Mouse (Mus musculus): ENCODE measurements around the gene Meis2. TPM values are rescaled to one million over a fixed set of nuclear protein-coding genes. Genes with fewer than 3 reads are reported as not detected.

The Meis2 gene
- polyA plus RNA-seq, 1 experiment = not detected

DNA sequence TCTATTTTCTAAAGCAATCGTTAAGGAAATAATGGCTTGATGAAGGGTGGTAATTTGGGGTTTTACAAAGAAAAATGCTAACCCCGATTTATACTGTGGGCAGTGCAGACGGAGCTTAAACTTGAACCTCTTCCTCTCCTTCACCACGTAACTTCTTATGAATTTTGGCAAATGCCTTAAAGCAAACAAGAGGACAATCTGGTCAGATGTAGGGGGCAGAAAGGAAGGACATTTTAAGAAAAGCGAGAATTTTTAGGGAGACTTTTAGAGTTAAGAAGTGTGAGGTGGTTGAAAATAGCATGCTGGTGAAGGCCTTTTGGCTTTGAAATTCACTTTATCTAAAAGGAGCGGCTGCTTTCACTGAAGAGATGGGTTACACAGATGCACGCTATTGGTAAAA, 3.3 kb upstream of the Meis2 start:
- no peak for TF ChIP-seq CTCF (IDR thresholded peaks at IDR 0.05; ENCODE audit: low read depth, low read length)
- no peak for TF ChIP-seq POLR2A (IDR thresholded peaks at IDR 0.05; ENCODE audit: borderline replicate concordance, low read depth, low read length)
- Histone ChIP-seq H3K4me1 (ENCODE audit: control insufficient read depth, insufficient read depth, low read length) (no peaks in the 10 kb centered on the region; the same call in 1 of the 2 replicates), H3K4me3 (ENCODE audit: insufficient read depth, low read length) (no peak overlapping the region), H3K27ac (ENCODE audit: insufficient read depth, low read depth, low read length) (no peak overlapping the region)

DNA sequence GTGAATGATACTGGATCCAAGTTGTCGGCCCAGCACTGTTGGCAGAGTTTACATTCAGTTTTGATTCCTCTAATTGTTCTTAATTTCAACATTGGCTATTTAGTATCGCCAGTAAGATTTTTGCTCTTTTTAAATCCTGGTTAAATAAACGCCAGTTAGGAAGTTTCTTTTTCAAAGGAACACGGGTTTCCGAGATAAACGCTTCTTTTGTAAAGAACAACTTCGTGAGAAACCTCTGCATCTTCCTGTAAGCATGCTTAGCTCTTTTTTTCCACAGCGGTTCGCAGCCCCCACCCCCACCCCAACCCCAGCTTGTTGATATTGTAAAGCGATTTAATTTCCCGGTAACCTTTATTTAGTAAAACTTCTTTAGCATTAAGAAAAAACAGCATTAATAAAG, 2.8 kb upstream of the Meis2 start:
- Histone ChIP-seq H3K4me3 (ENCODE audit: insufficient read depth, low read length) (no peak overlapping the region), H3K4me1 (ENCODE audit: control insufficient read depth, insufficient read depth, low read length) (no peaks in the 10 kb centered on the region; the same call in 1 of the 2 replicates), H3K27ac (ENCODE audit: insufficient read depth, low read depth, low read length) (no peak overlapping the region)
- TF ChIP-seq POLR2A (IDR thresholded peaks at IDR 0.05; ENCODE audit: borderline replicate concordance, low read depth, low read length) (no peak), CTCF (IDR thresholded peaks at IDR 0.05; ENCODE audit: low read depth, low read length) (no peak)

DNA sequence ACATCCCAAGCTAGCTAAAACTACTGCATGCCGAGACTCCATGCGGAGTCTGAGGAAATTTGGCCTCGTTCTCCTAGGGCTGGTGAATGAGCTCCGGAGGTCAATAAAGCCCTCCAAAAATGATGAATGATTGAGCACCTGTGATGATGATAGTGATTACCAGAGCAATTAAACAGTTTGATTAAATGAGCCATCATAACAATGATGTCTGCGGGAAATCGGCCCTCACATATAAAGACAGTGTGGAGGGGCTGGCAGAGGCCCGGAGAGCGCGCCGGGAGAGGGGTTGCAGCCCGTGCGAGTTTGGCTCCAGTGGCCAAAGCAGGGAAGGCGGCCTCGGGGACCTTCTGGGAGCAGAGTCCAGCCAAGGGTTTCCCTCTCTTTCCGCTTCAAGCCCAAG, 2.1 kb upstream of the Meis2 start:
- TF ChIP-seq CTCF (IDR thresholded peaks at IDR 0.05; ENCODE audit: low read depth, low read length) (no peak), POLR2A (IDR thresholded peaks at IDR 0.05; ENCODE audit: borderline replicate concordance, low read depth, low read length) (no peak)
- H3K27ac ChIP-seq (ENCODE audit: insufficient read depth, low read depth, low read length) = no peak overlapping the region
- no peaks in the 10 kb centered on the region; the same call in 1 of the 2 replicates for H3K4me1 ChIP-seq (ENCODE audit: control insufficient read depth, insufficient read depth, low read length)
- no peak overlapping the region for H3K4me3 ChIP-seq (ENCODE audit: insufficient read depth, low read length)

DNA sequence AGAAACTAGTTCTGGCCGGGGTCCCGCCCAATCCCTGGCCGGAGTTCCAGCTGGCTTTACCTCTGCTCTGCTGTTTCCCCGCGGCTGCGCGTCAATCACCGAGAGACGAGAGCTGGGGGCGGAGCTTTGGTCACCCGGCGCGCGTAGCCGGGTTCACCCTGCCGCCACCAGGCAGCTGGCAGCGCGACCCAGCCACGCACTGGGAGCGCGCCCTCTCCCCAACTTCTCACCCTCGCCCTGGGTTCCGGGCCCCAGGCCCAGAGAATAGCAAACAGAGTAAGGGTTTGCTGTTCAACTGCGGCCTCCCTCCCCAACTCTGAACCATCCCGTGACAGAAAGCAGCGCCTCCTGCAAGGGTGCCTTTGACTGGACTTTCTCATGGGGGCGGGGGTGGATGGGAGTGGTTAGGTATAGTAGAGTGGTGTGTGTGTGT, 1.4 kb upstream of the Meis2 start:
- Histone ChIP-seq H3K4me3 (ENCODE audit: insufficient read depth, low read length) (peak overlapping the region; percentile 37), H3K4me1 (ENCODE audit: control insufficient read depth, insufficient read depth, low read length) (no peaks in the 10 kb centered on the region; the same call in 1 of the 2 replicates), H3K27ac (ENCODE audit: insufficient read depth, low read depth, low read length) (no peak overlapping the region)
- TF ChIP-seq POLR2A (IDR thresholded peaks at IDR 0.05; ENCODE audit: borderline replicate concordance, low read depth, low read length) (no peak), CTCF (IDR thresholded peaks at IDR 0.05; ENCODE audit: low read depth, low read length) (no peak)

DNA sequence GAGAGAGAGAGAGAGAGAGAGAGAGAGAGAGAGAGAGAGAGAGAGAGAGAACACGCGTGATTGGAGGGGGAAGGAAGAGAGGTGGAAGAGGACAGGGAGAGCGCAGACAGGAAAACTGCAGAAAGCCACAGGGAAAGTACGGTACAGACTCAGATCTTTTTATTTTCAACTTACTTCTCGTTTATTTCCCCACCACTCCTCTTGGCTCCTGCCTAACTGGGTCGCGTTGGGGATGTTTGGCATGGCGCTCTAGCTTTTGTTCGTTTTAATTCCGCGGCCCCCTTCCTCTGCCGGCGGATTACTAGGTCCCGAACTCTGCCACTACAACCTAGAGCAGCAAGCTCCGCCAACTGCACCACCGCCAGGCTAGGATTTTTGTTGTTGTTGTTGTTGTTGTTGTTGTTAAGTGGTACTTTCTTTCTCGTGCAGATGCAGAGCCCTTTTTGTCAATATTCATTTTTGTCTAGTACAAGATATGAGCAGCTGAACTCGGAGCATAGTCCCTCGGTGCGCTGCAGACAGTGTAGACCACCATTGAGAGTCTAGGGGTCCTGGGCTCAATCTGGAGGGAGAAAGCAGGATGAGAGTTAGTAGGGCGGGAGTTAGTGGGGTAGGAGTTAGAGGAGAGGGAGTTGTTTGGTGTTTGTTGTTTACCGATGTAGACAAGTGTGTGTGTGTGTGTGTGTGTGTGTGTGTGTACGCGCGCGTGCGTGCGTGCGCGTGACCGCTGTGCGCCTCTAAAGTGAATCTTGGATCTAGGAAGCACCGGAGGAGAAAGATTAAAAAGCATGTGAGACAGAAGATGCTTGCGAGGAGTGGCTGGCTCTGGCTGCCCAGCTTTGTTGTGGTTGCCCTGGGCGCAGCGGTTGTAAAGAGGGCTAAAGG, 660 bp upstream of the Meis2 start:
- no peak overlapping the region for H3K27ac ChIP-seq (ENCODE audit: insufficient read depth, low read depth, low read length)
- H3K4me1 ChIP-seq (ENCODE audit: control insufficient read depth, insufficient read depth, low read length) = no peaks in the 10 kb centered on the region; the same call in 1 of the 2 replicates
- TF ChIP-seq POLR2A (IDR thresholded peaks at IDR 0.05; ENCODE audit: borderline replicate concordance, low read depth, low read length) = no peak
- peak overlapping the region; percentile 37 for H3K4me3 ChIP-seq (ENCODE audit: insufficient read depth, low read length)

DNA sequence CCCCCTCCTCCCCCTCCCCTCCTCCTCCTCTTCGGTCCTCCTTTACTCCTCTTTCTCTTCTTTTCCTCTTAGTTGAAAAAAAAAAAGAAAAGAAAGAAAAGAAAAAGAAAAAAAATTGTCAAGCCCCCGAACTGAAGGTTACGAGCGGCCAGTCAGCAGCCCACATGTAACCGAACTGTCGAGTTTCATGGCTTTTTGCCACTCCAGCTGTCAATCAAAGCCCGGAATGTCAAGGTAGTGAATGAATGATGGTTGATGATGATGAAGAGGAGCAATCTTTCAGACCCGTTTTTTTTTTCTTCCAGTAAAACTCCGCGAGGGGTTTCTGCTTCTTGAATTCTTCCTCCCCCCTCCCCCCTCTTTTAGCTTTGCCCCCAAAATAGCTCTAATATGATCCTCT, 582 bp downstream of the Meis2 start:
- Histone ChIP-seq H3K27ac (ENCODE audit: insufficient read depth, low read depth, low read length) (no peak overlapping the region), H3K4me1 (ENCODE audit: control insufficient read depth, insufficient read depth, low read length) (no peaks in the 10 kb centered on the region; the same call in 1 of the 2 replicates), H3K4me3 (ENCODE audit: insufficient read depth, low read length) (peak overlapping the region; percentile 58; the same call in 1 of the 2 replicates)
- TF ChIP-seq CTCF (IDR thresholded peaks at IDR 0.05; ENCODE audit: low read depth, low read length) (no peak), POLR2A (IDR thresholded peaks at IDR 0.05; ENCODE audit: borderline replicate concordance, low read depth, low read length) (no peak)

DNA sequence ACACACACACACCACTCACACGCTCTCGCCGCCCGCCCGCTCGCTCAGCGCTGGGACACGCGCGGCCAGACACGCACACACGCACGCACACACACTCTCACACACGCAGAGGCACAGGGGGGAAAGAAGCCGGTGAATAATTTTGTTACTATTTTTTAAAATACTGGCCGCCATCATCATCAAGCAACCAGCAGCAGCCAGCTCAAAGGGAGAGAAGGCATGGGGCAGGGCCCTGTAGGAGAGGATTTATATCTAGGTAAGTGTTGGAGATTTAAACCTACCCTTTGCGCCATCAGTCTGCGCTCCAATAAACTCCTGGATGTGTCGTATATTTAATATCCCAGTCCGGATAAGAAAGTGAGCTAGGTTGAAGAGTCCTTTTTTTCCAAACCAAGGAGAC, 1.1 kb downstream of the Meis2 start:
- Histone ChIP-seq H3K27ac (ENCODE audit: insufficient read depth, low read depth, low read length) (no peak overlapping the region), H3K4me1 (ENCODE audit: control insufficient read depth, insufficient read depth, low read length) (no peaks in the 10 kb centered on the region; the same call in 1 of the 2 replicates), H3K4me3 (ENCODE audit: insufficient read depth, low read length) (peak overlapping the region; percentile 52)
- TF ChIP-seq POLR2A (IDR thresholded peaks at IDR 0.05; ENCODE audit: borderline replicate concordance, low read depth, low read length) (no peak), CTCF (IDR thresholded peaks at IDR 0.05; ENCODE audit: low read depth, low read length) (no peak)

DNA sequence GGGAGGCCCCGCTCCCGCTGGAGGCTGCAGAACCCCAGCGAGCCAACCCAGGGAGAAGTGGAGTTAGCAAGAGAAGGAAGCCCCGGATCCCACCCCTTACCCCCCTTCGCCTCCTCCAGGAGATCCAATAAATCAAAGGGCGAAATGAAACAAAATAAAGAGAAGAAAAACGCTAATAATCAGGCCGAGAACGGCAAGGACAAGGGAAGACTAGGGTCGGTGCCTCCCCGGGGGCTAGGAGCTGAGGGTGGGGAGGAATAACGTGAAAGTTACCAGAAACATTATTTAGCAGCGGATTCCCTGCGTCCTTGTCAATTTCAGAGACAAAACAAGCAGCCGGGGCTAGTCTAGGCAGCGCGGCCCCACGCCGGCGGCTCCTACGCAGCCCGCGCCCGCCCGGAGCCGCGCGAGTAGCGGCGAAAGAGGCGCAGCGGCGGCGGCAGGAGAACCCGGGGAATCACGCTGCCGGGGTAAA, 1.8 kb downstream of the Meis2 start:
- TF ChIP-seq POLR2A (IDR thresholded peaks at IDR 0.05; ENCODE audit: borderline replicate concordance, low read depth, low read length) (no peak), CTCF (IDR thresholded peaks at IDR 0.05; ENCODE audit: low read depth, low read length) (no peak)
- no peaks in the 10 kb centered on the region; the same call in 1 of the 2 replicates for H3K4me1 ChIP-seq (ENCODE audit: control insufficient read depth, insufficient read depth, low read length)
- H3K27ac ChIP-seq (ENCODE audit: insufficient read depth, low read depth, low read length) = no peak overlapping the region
- H3K4me3 ChIP-seq (ENCODE audit: insufficient read depth, low read length) = peak overlapping the region; percentile 52

DNA sequence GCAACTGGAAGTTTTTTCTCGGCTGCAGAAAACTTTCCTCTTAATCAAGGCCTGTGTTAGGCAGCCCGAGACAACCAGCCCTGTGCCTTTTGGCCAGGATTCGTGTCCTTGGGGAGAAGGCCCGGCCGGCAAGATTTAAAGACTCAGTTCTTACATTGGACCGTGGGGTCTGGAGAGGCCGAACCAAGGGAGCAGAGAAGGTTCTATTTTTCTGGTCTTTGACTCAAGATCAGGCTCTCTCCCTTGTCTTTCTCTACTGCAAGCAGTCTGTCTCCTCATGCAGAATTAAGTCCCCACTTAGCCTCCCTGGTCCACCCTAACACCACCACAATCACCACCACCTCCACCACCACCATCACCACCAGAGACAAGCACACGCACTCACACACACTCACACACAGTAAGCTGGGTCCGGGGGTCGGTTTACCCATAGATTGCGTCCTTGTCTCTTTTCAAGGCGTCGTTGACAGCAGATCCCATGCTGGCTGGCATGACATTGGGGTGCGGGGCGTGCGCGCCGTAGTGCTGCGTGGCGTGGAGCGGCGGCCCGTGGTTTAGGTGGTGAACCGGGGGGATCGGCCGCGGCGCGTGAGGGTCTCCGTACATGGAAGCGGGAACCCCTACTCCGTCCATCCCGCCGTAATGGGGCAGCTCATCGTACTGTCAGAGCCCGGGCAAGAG, 2.7 kb downstream of the Meis2 start:
- Histone ChIP-seq H3K27ac (ENCODE audit: insufficient read depth, low read depth, low read length) (no peak overlapping the region), H3K4me3 (ENCODE audit: insufficient read depth, low read length) (0 out of 2 replicates have a peak overlapping the region, but pooled peaks have one; percentile 18), H3K4me1 (ENCODE audit: control insufficient read depth, insufficient read depth, low read length) (no peaks in the 10 kb centered on the region; the same call in 1 of the 2 replicates)
- TF ChIP-seq CTCF (IDR thresholded peaks at IDR 0.05; ENCODE audit: low read depth, low read length) (no peak), POLR2A (IDR thresholded peaks at IDR 0.05; ENCODE audit: borderline replicate concordance, low read depth, low read length) (no peak)
